Mouse (Mus musculus) forebrain, embryonic 11.5 days (tissue): ENCODE measurements at regions not wholly inside any gene's neighbourhood (a gene's known extent, or its start where the extent isn't known, plus 50 kb on each side); places are given as distances from the start of the nearest gene placed in this dataset.

Source experiments
- ATAC-seq: fragments of 200-750 bp; cut with Nextera tagmentation; replicated peaks from 2 replicates; pipeline ENCODE4 v1.8.0; 2017; ENCODE audit warnings: moderate TSS enrichment; ENCODE audit not compliant: low FRiP score
- DNase-seq: peaks from one replicate; pipeline ENCODE4 v3.0.0-alpha.2; 2017; ENCODE audit warnings: low spot score
- H3K27ac ChIP-seq: fragments of 300-500 bp; sonication (generic); 2 replicates; pipeline ENCODE4 v1.5.1; 2014; ENCODE audit warnings: low read depth, low read length
- H3K27me3 ChIP-seq: fragments of 300-500 bp; sonication (generic); 2 replicates; pipeline ENCODE4 v1.6.1; 2014; ENCODE audit warnings: mild to moderate bottlenecking, low read length, mixed read lengths; ENCODE audit not compliant: control insufficient read depth, insufficient read depth
- H3K36me3 ChIP-seq: fragments of 300-500 bp; sonication (generic); 2 replicates; pipeline ENCODE4 v1.6.1; 2014; ENCODE audit warnings: mild to moderate bottlenecking, low read length, moderate library complexity, mixed read lengths; ENCODE audit not compliant: control insufficient read depth, insufficient read depth
- H3K4me1 ChIP-seq: fragments of 300-500 bp; sonication (generic); replicated peaks from 2 replicates; pipeline ENCODE4 v1.6.1; 2014; ENCODE audit warnings: low read length, mixed read lengths; ENCODE audit not compliant: control insufficient read depth, insufficient read depth
- H3K4me2 ChIP-seq: fragments of 300-500 bp; sonication (generic); 2 replicates; pipeline ENCODE4 v1.6.1; 2014; ENCODE audit warnings: low read depth, mild to moderate bottlenecking, low read length, moderate library complexity, mixed read lengths; ENCODE audit not compliant: severe bottlenecking
- H3K4me3 ChIP-seq: fragments of 300-500 bp; sonication (generic); 2 replicates; pipeline ENCODE4 v1.5.1; 2014; ENCODE audit warnings: low read depth, low read length
- H3K9ac ChIP-seq: fragments of 300-500 bp; sonication (generic); 2 replicates; pipeline ENCODE4 v1.6.1; 2014; ENCODE audit warnings: low read length
- H3K9me3 ChIP-seq: fragments of 300-500 bp; sonication (generic); 2 replicates; pipeline ENCODE4 v1.6.1; 2016; ENCODE audit warnings: low read length, mixed read lengths; ENCODE audit not compliant: control insufficient read depth
- WGBS: fragments of 180-500 bp; shearing (Covaris S2); extraction: QIAGEN DNeasy Blood & Tissue Kit; methylation state at CpG from one replicate; pipeline ENCODE4 v1.1.7; 2014; 5-methylcytosine and 5-hydroxymethylcytosine counted together

- no peaks in the 10 kb centered on the region for H3K36me3 ChIP-seq
- H3K9me3 ChIP-seq, result no peaks in the 10 kb centered on the region
- H3K4me2 ChIP-seq, result no peak overlapping the region
- no peaks in the 10 kb centered on the region for H3K4me1 ChIP-seq
- DNase-seq (no peak), ATAC-seq (no peak)
- H3K27me3 ChIP-seq, result no peaks in the 10 kb centered on the region
- no peak overlapping the region for H3K4me3 ChIP-seq
- no peak overlapping the region for H3K27ac ChIP-seq
- WGBS, result 100% methylated on average over 1 of the region's 1 CpGs
- no peak overlapping the region for H3K9ac ChIP-seq
Observed at GRCm38 (mm10) chr15:62813093-62813492, 1031.9 kb downstream of the Gsdmc2 start.

GRCm38 (mm10) chr15:62812026-62812425, 1033.0 kb downstream of the Gsdmc2 start:
- ATAC-seq, result no peak
- H3K9ac ChIP-seq, result no peak overlapping the region
- WGBS, result 58% methylated on average over 2 of the region's 2 CpGs

DNA sequence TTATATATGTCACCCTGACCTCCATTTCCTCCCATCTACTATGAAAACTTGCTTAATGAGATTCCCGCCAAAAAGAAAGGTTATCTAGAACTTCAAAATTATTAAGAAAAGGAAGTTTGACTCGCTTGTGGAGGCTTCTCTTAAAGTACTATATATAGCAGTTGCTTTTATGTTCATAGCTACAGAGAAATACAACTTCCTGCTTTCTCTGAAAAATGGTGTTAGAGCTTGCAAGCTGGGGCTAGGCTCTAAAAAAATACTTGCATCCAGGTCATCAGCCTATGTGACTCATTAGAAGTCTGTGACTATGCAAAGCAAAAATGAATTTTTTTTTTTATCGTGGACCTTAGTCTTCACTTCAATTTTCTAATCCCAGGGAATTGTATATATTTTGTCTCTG, 1035.7 kb downstream of the Gsdmc2 start:
- no peak overlapping the region for H3K27ac ChIP-seq
- H3K4me3 ChIP-seq, result no peak overlapping the region
- no peaks in the 10 kb centered on the region for H3K9me3 ChIP-seq
- no peaks in the 10 kb centered on the region for H3K36me3 ChIP-seq
- no peak for DNase-seq
- H3K4me1 ChIP-seq, result no peaks in the 10 kb centered on the region
- H3K4me2 ChIP-seq, result no peak overlapping the region
- WGBS, result 92% methylated on average over 3 of the region's 3 CpGs
- ATAC-seq, result no peak
- H3K9ac ChIP-seq, result no peak overlapping the region
- H3K27me3 ChIP-seq, result no peaks in the 10 kb centered on the region

More at GRCm38 (mm10) chr15:62812026-62812425, 1033.0 kb downstream of the Gsdmc2 start:
- no peaks in the 10 kb centered on the region for H3K36me3 ChIP-seq
- no peak overlapping the region for H3K27ac ChIP-seq
- DNase-seq, result no peak
- H3K9me3 ChIP-seq, result no peaks in the 10 kb centered on the region
- no peak overlapping the region for H3K4me3 ChIP-seq
- no peaks in the 10 kb centered on the region for H3K27me3 ChIP-seq
- no peaks in the 10 kb centered on the region for H3K4me1 ChIP-seq
- H3K4me2 ChIP-seq, result no peak overlapping the region

GRCm38 (mm10) chr15:62808087-62808808, 1036.7 kb downstream of the Gsdmc2 start:
- Histone ChIP-seq H3K9ac (no peak overlapping the region), H3K4me1 (no peaks in the 10 kb centered on the region), H3K4me3 (no peak overlapping the region), H3K27me3 (no peaks in the 10 kb centered on the region), H3K9me3 (no peaks in the 10 kb centered on the region), H3K36me3 (no peaks in the 10 kb centered on the region), H3K4me2 (no peak overlapping the region), H3K27ac (no peak overlapping the region)
- 91% methylated on average over 4 of the region's 4 CpGs for WGBS
- DNase-seq (no peak), ATAC-seq (no peak)

DNA sequence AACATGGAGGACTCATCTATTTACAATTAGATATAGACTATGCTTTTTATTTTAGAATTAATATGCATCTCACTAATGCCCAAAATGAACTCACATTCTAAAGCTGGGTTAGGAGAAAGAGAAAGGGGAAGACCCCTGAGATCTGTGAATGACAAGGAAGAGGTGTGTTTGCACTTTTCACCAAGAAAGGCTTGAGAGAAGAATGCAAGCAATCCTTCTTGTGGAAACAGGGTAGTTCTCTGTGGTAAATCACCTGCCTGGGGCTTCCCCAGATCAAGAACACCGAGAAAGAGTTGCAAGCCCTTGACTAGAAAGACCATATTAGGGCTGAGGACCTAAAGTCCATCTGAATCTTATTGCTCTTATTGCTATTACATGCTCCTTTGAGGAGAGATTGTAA, 1037.6 kb downstream of the Gsdmc2 start:
- 86% methylated on average over 1 of the region's 1 CpGs for WGBS

DNA sequence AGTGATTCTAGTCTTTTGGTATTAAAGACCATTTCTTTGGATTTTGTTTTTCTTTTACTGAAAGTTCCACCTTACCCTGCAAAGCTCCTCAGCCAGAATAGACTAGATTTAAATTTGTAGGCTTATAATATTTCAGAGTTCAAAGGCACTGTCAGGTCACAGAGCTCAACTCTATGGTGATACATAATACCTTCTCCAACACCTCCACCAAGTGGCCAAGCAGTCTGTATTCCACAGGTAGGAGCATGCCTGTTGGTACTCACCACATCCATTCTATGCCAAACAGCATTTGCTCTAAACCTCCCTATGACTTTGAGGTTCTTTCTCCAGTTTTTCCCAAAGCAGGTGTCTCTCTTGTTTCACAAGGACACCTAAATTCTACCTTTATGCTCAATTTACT, 1042.2 kb downstream of the Gsdmc2 start:
- no peak overlapping the region for H3K4me2 ChIP-seq
- no peaks in the 10 kb centered on the region for H3K9me3 ChIP-seq
- DNase-seq, result no peak
- no peak overlapping the region for H3K27ac ChIP-seq
- H3K9ac ChIP-seq, result no peak overlapping the region
- H3K4me1 ChIP-seq, result no peaks in the 10 kb centered on the region
- H3K27me3 ChIP-seq, result no peaks in the 10 kb centered on the region
- H3K4me3 ChIP-seq, result no peak overlapping the region
- ATAC-seq, result no peak
- H3K36me3 ChIP-seq, result no peaks in the 10 kb centered on the region

More for the DNA sequence above, 1037.6 kb downstream of the Gsdmc2 start:
- Histone ChIP-seq H3K27me3 (no peaks in the 10 kb centered on the region), H3K4me2 (no peak overlapping the region), H3K4me1 (no peaks in the 10 kb centered on the region), H3K9ac (no peak overlapping the region), H3K9me3 (no peaks in the 10 kb centered on the region), H3K27ac (no peak overlapping the region), H3K36me3 (no peaks in the 10 kb centered on the region), H3K4me3 (no peak overlapping the region)
- no peak for ATAC-seq
- DNase-seq, result no peak

GRCm38 (mm10) chr15:62798731-62799130, 1046.2 kb downstream of the Gsdmc2 start:
- ATAC-seq (no peak), DNase-seq (no peak)
- Histone ChIP-seq H3K27me3 (no peaks in the 10 kb centered on the region), H3K9ac (no peak overlapping the region), H3K4me2 (no peak overlapping the region), H3K9me3 (no peaks in the 10 kb centered on the region), H3K4me3 (no peak overlapping the region), H3K4me1 (no peaks in the 10 kb centered on the region), H3K27ac (no peak overlapping the region), H3K36me3 (no peaks in the 10 kb centered on the region)
- WGBS, result 86% methylated on average over 4 of the region's 4 CpGs

DNA sequence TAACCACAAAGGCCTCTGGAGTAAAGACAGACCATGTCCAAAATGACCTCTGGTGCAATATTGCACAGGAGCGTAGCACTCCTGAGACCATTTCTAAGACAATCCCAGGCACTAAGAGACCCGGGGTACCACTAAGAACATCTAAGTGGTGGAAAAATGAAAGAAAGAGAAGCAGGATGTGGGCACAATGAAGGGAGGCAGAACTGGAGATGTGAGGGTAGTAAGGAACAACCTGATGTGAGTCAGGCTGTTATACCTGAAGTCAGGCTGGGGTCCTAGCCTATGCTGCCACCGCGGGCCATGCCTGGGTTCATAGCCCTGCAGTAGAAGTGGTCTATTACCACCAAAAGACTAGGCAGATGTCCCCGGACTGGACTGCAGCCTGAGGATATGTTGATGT, 1051.4 kb downstream of the Gsdmc2 start:
- ATAC-seq (no peak), DNase-seq (no peak)
- Histone ChIP-seq H3K36me3 (no peaks in the 10 kb centered on the region), H3K27ac (no peak overlapping the region), H3K4me1 (no peaks in the 10 kb centered on the region), H3K9me3 (no peaks in the 10 kb centered on the region), H3K4me3 (no peak overlapping the region), H3K9ac (no peak overlapping the region), H3K27me3 (no peaks in the 10 kb centered on the region), H3K4me2 (no peak overlapping the region)
- WGBS, result 93% methylated on average over 5 of the region's 5 CpGs

GRCm38 (mm10) chr15:62792084-62792483, 1052.9 kb downstream of the Gsdmc2 start:
- Histone ChIP-seq H3K4me3 (no peak overlapping the region), H3K27me3 (no peaks in the 10 kb centered on the region), H3K4me1 (no peaks in the 10 kb centered on the region), H3K27ac (no peak overlapping the region), H3K36me3 (no peaks in the 10 kb centered on the region), H3K9ac (no peak overlapping the region), H3K9me3 (no peaks in the 10 kb centered on the region), H3K4me2 (no peak overlapping the region)
- 71% methylated on average over 1 of the region's 1 CpGs for WGBS
- ATAC-seq (no peak), DNase-seq (no peak)
